Mouse (Mus musculus) ES-Bruce4 (cell line): ENCODE results near the gene Kcnd3. TPM values are rescaled to one million over a fixed set of nuclear protein-coding genes. Genes with fewer than 3 reads are reported as not detected.

Source experiments
- H3K27ac ChIP-seq: 2 replicates; pipeline ENCODE4 v1.5.1; 2012; ENCODE audit warnings: low read length, inconsistent platforms; ENCODE audit not compliant: insufficient read depth
- H3K27me3 ChIP-seq: 2 replicates; pipeline ENCODE4 v1.6.1; 2012; ENCODE audit warnings: mild to moderate bottlenecking, low read length, inconsistent platforms; ENCODE audit not compliant: control insufficient read depth, poor library complexity, insufficient read depth, severe bottlenecking
- H3K36me3 ChIP-seq: 2 replicates; pipeline ENCODE4 v1.6.1; 2012; ENCODE audit warnings: inconsistent platforms, mild to moderate bottlenecking, low read length, moderate library complexity; ENCODE audit not compliant: control insufficient read depth, poor library complexity, insufficient read depth, severe bottlenecking
- H3K4me1 ChIP-seq: one replicate; pipeline ENCODE4 v1.8.1; 2011; ENCODE audit warnings: low read length; ENCODE audit not compliant: control insufficient read depth, insufficient read depth
- H3K4me3 ChIP-seq: 2 replicates; pipeline ENCODE4 v1.5.1; 2011; ENCODE audit warnings: low read depth, mild to moderate bottlenecking, low read length
- H3K9ac ChIP-seq: 2 replicates; pipeline ENCODE4 v1.6.1; 2012; ENCODE audit warnings: low read depth, mild to moderate bottlenecking, inconsistent platforms; ENCODE audit not compliant: poor library complexity, severe bottlenecking
- H3K9me3 ChIP-seq: replicated peaks from 2 replicates; pipeline ENCODE4 v1.6.1; 2012; ENCODE audit warnings: mild to moderate bottlenecking, low read length, inconsistent platforms; ENCODE audit not compliant: control insufficient read depth, poor library complexity, insufficient read depth, severe bottlenecking
- CTCF ChIP-seq: IDR thresholded peaks from one replicate; pipeline ENCODE4 v1.8.1; 2011; ENCODE audit warnings: low read depth, low read length
- EP300 ChIP-seq: IDR thresholded peaks from 2 replicates; pipeline ENCODE4 v1.6.1; 2011; ENCODE audit warnings: low read depth, low read length; ENCODE audit not compliant: insufficient read depth
- POLR2A ChIP-seq: IDR thresholded peaks from one replicate; pipeline ENCODE4 v1.8.1; 2011; ENCODE audit warnings: low read length; ENCODE audit not compliant: insufficient read depth
- polyA plus RNA-seq: library from polyadenylated mRNA; stranded (reverse); fragments of >200 nt; gene quantifications from 2 replicates; pipeline ENCODE4 v1.2.4, GENCODE M21; 2011; ENCODE audit warnings: low read depth; ENCODE audit not compliant: missing spikeins, insufficient read depth, insufficient read length

Gene Kcnd3
- polyA plus RNA-seq, 1 experiment, result not detected

GRCm38 (mm10) chr3:105590056-105590672 is 138.0 kb downstream of the Kcnd3 start:
- no peaks in the 10 kb centered on the region for H3K36me3 ChIP-seq
- no peak overlapping the region for H3K9ac ChIP-seq
- TF ChIP-seq EP300, result no peak
- no peak for TF ChIP-seq CTCF
- no peak for TF ChIP-seq POLR2A
- H3K27ac ChIP-seq, result no peak overlapping the region
- H3K9me3 ChIP-seq, result no peaks in the 10 kb centered on the region
- no peaks in the 10 kb centered on the region for H3K27me3 ChIP-seq
- H3K4me3 ChIP-seq, result no peak overlapping the region
- no peaks in the 10 kb centered on the region for H3K4me1 ChIP-seq

- no peaks in the 10 kb centered on the region for H3K9me3 ChIP-seq
- H3K9ac ChIP-seq, result no peak overlapping the region
- no peaks in the 10 kb centered on the region for H3K36me3 ChIP-seq
- no peak for TF ChIP-seq POLR2A
- TF ChIP-seq CTCF, result no peak
- TF ChIP-seq EP300, result no peak
- H3K4me3 ChIP-seq, result no peak overlapping the region
- no peak overlapping the region for H3K27ac ChIP-seq
- H3K27me3 ChIP-seq, result no peaks in the 10 kb centered on the region
- no peaks in the 10 kb centered on the region for H3K4me1 ChIP-seq
These were observed 139.6 kb downstream of the Kcnd3 start for GRCm38 (mm10) chr3:105591766-105592165.

DNA sequence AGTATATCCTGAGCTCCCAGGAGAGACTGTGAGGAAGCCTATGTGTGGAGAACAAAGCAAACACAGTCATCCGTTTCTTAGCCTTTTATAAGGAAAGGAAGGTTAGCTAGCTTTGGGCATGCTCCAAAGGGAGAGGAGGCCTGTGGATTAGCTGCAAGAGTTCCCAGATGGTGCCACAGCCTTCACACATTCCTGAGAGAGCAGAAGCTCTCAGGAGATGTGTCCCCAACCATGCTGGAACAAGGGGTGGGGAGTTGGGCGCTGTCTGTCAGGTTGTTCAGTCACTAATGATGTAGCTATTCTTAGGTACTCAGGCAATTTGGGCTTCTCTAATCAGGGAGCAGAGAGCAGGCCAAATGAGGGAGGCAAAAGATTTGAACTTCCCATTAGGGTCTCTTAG is 140.1 kb downstream of the Kcnd3 start:
- Histone ChIP-seq H3K4me3 (no peak overlapping the region), H3K9ac (no peak overlapping the region), H3K9me3 (no peaks in the 10 kb centered on the region), H3K4me1 (no peaks in the 10 kb centered on the region), H3K36me3 (no peaks in the 10 kb centered on the region), H3K27me3 (no peaks in the 10 kb centered on the region), H3K27ac (no peak overlapping the region)
- no peak for TF ChIP-seq CTCF
- no peak for TF ChIP-seq EP300

DNA sequence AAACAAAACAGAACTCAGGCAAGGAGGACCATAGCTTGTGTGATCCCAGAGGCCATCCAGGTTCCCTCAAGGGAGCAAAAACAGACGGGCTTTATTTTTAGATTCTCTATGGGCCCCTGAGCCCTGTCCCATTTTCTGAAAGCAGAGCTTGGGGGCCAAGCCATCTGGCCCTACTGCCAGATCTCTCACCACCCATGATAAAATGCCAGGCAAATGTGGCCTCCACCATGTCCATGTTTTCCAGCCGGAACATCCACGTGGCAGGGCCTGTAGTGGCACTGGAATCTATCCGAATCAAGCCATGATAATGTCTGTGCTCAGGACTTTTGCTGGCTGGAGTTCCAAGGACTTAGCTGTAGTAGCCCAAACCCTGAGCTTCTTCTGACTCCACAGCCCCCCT is 148.4 kb downstream of the Kcnd3 start:
- no peak overlapping the region for H3K4me3 ChIP-seq
- H3K4me1 ChIP-seq, result no peaks in the 10 kb centered on the region
- no peaks in the 10 kb centered on the region for H3K36me3 ChIP-seq
- no peak overlapping the region for H3K27ac ChIP-seq
- H3K9ac ChIP-seq, result no peak overlapping the region
- TF ChIP-seq EP300 (no peak), CTCF (no peak), POLR2A (no peak)
- no peaks in the 10 kb centered on the region for H3K27me3 ChIP-seq
- no peaks in the 10 kb centered on the region for H3K9me3 ChIP-seq

- Histone ChIP-seq H3K9ac (no peak overlapping the region), H3K4me3 (no peak overlapping the region), H3K27ac (no peak overlapping the region), H3K9me3 (no peaks in the 10 kb centered on the region), H3K36me3 (no peaks in the 10 kb centered on the region), H3K27me3 (no peaks in the 10 kb centered on the region), H3K4me1 (no peaks in the 10 kb centered on the region)
- TF ChIP-seq POLR2A, result no peak
- no peak for TF ChIP-seq CTCF
- TF ChIP-seq EP300, result no peak
These were observed 150.8 kb downstream of the Kcnd3 start for GRCm38 (mm10) chr3:105602966-105603365.

DNA sequence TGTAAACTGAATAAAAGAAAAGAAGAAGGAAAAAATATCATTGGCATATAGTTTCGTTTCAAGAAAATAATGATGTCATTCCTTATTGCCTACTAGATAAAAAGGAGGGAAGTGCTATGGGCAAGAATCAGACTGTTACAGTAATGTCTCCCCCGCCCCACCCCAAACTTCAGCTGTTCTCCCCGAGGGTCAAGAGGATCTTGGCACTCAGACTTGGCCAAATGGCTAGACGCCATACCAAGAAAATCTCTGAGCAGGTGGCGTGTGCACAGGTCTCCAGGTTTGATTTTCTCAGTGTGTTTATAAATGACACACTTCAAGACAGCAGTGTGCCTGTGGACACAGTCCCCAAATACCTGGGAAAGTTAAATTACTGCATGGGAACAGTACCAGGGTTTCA is 153.6 kb downstream of the Kcnd3 start:
- Histone ChIP-seq H3K4me3 (no peak overlapping the region), H3K36me3 (no peaks in the 10 kb centered on the region), H3K27me3 (no peaks in the 10 kb centered on the region), H3K4me1 (no peaks in the 10 kb centered on the region), H3K9ac (no peak overlapping the region), H3K27ac (no peak overlapping the region), H3K9me3 (no peaks in the 10 kb centered on the region)
- TF ChIP-seq POLR2A (no peak), EP300 (no peak), CTCF (no peak)

DNA sequence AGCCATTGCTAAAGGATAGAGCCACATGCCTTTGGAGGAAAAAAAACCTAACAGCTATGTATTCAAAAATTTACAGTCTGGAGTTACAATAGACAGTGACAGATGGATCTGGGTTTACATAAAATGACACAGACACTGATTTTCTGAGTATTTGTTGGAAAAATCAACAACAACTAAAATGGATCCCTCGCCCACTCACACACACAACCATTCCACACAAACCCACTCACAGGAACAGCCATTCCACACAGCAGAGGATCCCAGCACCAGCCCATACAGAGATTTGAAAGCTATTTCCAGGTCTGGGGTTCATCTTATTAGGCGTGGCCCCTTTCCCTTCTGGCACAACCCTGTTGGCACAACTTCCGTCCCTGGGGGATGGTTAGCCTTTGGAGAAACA is 156.7 kb downstream of the Kcnd3 start:
- no peaks in the 10 kb centered on the region for H3K9me3 ChIP-seq
- H3K9ac ChIP-seq, result no peak overlapping the region
- H3K27me3 ChIP-seq, result no peaks in the 10 kb centered on the region
- no peak overlapping the region for H3K27ac ChIP-seq
- H3K4me1 ChIP-seq, result no peaks in the 10 kb centered on the region
- H3K36me3 ChIP-seq, result no peaks in the 10 kb centered on the region
- no peak overlapping the region for H3K4me3 ChIP-seq
- TF ChIP-seq CTCF (no peak), POLR2A (no peak), EP300 (no peak)
